Mouse (Mus musculus) hematopoietic stem cell, adult 5-6 weeks (primary cell): ENCODE results near the gene Slc22a20. TPM values are rescaled to one million over a fixed set of nuclear protein-coding genes. Genes with fewer than 3 reads are reported as not detected.

ENCODE experiments used
- ATAC-seq, 2 experiments: fragments of 125-278 bp in 1 of 2; replicated peaks in 1 of 2; 2 replicates each; pipeline ENCODE4 v1.8.0; 2016 to 2017; ENCODE audit warnings: inconsistent platforms in 2 of 2, mild to moderate bottlenecking in 2 of 2, moderate number of reproducible peaks in 2 of 2, low read depth in 1 of 2, moderate TSS enrichment in 1 of 2; ENCODE audit not compliant: low FRiP score in 2 of 2, poor library complexity in 2 of 2, severe bottlenecking in 2 of 2, insufficient read depth in 1 of 2, low TSS enrichment in 1 of 2
- total RNA-seq: library from RNA; stranded (forward); fragments of 172-1452, 232-1000 nt; gene quantifications from 2 replicates; pipeline ENCODE4 v1.2.3, GENCODE M21; 2017

The Slc22a20 gene
- not detected in 2 replicates for total RNA-seq

DNA sequence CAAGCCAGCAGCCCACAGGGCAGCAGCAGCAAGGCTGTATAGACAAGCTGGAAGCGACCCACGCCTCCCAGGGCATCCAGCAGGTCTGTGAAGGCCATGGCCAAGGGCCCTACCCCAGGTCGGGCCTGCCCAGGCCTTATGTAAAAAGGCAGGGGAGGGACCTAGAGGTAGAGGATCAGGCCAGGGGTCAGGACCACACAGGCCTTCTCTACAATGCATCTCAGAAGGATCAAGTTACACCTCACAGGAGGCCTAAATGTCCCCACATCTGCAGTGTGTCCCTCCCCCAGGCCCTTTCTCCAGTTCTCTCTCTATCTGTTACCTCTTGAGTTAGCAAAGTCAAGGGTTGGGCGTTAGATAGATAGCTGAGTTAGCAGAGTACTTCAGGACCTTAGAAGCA lies at the start of gene Slc22a20:
Gene Slc22a20 (minus strand): TSS at position 101 of the 400 bp plus-strand sequence.
- no peak for ATAC-seq

DNA sequence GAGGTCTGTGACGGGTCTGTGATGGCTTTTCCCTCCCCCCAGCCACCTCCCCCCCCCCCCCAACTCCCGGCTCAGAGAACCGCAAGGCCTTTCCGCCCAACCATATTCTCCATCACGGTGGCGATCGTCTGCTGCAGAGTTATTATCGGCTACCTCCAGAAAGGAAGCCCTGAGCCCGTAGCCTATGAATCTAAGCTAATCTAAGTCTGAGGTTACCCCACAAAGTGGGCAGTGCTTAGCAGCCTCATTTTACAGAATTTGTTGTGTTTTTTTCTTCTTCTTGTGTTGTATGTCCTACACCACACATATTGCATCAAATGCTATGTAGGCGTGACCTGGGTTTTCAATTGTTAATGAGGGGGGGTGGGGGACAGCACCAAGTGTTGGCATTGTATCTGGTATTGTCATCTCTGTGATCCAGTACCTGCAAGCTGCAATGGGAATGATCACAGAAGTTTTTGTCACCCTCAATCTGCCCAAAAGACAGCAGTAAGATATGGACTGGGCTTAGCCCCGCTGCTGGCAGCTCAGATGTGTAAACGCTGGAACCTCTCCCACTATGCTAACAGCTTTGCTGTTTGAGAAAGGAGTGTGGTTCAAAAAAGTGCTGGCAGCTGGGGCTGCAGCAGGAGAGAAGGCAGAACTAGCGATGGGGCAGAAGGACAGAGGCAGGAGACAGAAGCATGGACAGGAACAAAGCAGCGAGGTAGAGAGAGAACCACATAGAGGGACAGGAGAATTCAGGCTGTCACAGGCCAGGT lies 44.8 kb upstream of the Slc22a20 start:
- ATAC-seq = no peak

DNA sequence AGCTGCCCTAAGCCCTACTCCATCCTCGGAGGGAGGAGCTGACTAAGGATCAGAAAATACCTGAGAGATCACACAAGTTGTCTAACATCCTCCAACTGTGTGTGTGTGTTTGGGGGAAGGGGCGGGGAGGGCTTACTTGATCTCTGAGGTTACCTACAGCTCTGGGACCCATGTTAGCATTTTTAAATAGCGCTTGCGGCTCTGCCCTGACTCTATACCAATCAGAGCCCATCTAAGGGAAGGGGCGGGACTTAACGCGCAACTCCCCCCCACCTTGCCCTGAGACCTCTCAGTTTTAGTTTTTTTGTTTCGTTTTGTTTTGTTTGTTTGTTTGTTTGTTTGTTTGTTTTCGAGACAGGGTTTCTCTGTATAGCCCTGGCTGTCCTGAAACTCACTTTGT lies 43.5 kb upstream of the Slc22a20 start:
- no peak for ATAC-seq

DNA sequence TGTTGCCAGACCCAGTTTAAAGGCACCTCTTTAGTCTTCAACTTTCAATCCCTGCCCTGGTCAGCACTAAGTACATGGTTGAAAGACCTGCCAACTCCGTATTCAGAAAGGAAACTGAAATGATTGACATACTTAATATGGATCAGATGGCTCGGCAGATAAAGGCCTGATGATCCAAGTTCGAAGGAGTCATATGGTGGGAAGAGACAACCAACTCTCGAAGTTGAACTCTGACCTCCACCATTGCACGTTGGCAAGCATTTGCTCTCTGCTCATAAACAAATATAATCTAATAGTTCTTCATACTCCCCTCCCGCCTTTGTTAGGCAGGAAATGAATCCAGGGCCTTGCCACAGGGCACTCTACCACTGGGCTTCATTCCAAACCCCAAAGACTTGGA lies 43.0 kb upstream of the Slc22a20 start:
- no peak for ATAC-seq

DNA sequence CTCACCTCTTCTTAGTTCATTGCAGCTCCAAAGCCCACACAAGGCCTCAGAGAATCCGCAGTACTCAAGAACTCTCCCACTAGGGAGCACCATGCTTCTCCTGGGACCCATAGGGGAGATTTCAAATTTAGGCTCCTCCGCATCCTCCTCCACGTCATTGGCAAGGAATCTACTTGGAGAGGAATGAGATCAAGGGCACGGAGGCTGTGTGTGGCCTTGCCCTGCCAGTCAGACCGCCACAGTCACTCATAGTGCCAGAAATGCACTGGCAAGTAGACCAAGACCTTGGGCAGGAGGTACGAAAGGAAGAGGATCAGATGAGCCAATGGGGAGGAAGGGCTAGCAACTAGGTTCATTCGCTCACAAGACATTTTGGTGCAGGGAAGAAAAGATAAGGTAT lies 38.0 kb upstream of the Slc22a20 start:
- ATAC-seq = no peak

DNA sequence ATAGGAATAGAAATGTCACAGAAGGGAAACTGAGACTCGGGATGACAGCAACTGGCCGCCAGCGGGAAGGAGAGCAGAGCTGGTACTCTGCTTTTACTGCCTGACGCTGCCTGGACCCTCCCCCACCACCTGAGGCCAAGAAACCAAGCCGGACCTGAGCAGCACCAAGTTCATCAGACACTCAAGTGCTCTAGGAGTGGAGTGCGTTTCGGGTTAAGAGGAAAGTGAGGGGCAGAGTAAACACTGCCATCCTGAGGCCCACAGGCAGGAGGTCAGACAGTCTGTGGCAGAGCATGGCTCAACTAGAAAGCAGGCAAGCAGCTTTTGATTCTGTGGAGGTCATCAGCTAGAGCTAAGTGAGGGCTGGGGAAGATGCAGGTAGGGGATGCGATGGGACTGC lies 37.1 kb upstream of the Slc22a20 start:
- no peak for ATAC-seq

DNA sequence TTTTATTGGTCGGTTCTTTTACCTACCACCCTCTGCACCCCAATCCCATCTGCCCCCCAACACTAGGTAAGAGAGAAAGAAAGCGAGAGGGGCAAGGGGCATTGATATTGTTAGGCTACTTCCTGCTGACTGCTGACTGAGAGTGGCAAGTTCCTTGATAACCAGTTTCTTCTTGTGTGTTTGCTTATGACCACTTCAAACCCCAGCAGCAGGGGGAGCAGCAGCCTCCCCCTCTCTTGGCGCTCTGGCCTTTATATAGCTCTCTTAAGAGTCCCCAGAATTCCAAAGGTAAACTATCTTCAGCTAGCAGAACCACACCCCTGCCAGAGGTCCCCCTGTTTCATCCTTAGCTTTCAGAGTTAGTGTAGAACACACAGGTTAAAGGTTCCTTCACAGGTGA lies 34.3 kb upstream of the Slc22a20 start:
- no peak for ATAC-seq

DNA sequence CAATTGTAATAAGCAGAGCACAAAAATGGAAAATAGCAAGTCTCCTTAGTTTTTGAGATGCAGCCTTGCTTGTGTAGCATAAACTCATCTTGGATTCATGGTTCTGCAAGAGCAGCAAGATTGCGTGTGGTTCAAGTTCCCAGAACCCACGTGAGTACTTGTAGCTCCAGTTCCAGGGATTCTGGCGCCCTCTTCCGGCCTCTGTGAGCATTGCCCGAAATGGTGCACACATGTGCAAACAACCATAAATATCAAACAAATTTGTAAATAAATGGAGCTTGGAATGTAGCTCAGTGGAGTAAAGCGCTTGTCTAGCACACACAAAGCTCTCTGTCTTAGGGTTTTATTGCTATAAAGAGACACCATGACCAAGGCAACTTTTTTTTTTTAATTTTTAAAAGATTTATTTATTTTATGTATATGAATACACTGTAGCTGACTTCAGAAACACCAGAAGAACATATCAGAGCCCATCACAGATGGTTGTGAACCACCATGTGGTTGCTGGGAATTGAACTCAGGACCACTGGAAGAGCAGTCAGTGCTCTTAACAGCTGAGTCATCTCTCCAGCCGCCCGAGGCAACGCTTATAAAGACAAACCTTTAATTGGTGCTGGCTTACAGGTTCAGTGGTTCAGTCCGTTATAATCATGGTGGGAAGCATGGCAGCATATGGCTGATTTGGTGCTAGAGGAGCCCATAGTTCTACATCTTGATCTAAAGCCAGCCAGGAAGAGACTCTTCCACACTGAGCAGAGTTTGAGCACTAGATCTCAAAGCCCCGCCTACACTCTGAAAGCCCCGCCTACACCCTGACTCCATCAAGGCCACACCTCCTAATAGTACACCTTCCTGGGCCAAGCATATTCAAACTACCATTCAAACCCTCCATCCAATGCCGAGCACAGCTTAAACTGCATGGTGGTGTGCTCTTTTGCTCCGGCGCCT lies 32.5 kb upstream of the Slc22a20 start:
- peak; percentile 61 to 65 for ATAC-seq

DNA sequence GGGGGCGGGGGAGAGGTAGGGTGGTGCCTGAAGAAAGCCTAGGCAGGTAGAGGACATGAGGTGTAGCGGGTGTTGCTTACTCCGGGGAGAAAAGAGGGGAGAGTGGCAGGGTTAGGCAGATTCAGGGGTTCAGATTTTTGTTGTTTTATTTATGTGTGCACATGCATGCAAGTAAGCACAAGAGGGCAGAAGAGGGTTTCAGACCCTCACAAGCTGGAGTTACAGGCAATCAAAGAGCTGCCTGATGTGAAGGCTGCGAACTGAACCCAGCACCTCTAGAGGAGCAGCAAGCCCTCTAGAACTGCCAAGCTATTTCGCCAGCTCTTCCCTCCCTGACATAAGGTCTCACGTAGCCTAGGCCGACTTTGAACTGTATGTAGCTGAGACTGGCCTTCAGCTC lies 30.6 kb upstream of the Slc22a20 start:
- no peak for ATAC-seq

DNA sequence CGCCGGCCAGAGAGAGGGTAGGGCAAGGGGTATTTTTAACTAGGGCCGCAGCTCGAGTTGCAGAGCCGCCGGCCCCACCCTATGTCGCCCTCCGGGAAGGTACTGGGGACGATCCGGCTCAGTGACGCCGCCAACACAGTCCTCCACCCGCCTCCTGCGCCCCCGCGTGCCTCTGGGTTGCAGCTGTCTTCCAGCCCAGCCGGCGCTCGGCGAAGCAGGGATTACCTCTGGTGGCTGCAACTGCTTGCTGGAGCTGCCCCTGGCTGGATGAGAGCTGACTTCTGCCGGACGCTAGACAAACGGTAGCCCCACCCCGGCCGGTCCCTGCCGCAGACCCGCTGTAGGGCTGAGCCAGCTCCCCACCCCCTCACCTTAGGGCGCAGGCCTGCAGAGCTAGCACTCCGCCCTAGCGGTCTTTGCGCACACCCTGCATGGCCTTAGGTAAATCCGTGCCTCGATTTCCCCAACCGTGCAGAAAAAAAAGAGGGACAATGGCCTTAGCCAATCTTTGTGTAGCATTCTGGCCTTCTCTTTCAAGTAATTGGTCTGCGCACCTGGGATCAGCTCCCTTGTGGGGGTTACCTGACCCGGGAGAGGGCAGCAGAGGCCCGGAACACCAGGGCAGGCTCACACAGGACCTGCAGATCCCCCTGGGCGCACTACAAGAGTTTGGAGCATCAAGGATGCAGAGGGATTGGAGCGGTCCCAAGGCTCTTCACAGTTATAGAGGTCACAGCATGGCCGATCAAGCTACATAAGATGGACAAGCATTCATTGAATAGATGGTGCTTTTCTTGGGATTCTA lies 29.8 kb upstream of the Slc22a20 start, which contains the start of gene Capn1:
Gene Capn1 (minus strand): TSS at position 387 of the 805 bp plus-strand sequence.
- peak; percentile 43 to 60 for ATAC-seq

DNA sequence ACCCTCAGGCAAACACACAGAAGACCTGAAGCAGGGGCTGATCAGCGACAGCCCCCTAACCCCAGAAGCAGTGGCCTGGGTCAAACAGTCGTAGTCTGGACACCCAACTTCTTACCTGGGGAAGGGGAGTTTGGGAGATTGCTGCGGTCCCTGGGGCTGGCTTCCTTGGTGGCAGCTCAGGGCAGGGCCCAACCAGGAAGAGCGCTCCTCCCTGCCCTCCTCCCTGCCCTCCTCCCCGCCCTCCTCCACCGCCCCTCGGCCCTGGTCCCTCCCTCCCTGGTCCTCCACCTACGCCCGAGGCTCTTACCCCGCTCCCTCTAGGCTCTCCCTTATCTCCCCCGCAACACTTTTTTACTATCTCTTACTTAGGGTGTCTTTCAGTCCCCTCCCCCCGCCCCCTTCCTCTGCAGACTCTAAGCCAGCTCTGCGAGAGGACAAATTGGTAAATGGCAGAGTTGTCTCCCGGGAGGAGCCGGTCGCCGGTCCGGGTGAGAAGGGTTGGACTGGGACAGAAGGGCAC lies 29.1 kb upstream of the Slc22a20 start:
- peak; percentile 33 to 40; a peak in 2 of 4 replicates for ATAC-seq

DNA sequence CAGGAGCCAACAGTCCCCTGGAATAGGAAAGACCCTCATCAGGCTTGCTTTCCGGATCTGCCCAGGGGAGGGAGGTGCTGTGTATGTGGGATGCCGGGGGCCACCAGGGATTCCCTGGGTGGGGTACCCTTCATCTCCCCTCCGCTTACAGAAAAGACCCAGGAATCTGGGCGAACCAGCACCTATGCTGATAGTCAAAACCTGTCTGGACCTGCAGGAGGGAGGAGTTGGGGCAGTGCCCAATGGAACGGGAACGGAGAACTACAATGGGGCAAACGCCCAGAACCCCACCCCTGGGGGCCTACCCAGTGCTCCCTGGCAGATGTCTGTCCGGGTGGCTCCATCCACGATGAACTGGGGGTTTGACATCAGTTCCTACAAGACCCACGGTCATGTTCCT lies 27.7 kb upstream of the Slc22a20 start:
- no peak for ATAC-seq

DNA sequence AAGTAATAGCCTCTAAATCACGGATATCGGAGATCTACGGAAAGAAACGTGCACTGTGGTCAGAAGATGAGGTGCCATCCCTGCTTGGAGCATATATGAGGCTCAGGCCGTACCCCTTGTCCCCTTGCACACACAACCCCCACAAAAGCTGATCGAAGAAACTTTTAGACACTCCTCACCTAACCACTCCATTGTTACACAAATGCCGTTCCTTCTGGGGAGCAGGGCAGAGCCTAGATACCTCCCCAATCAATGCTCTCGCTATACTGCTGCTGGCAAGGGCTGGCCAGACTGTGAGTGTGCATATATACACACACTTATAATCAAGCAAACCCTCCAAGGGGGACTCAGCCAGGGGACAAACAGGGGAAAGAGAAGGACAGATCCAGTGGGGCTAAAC lies 23.2 kb upstream of the Slc22a20 start:
- ATAC-seq = no peak

DNA sequence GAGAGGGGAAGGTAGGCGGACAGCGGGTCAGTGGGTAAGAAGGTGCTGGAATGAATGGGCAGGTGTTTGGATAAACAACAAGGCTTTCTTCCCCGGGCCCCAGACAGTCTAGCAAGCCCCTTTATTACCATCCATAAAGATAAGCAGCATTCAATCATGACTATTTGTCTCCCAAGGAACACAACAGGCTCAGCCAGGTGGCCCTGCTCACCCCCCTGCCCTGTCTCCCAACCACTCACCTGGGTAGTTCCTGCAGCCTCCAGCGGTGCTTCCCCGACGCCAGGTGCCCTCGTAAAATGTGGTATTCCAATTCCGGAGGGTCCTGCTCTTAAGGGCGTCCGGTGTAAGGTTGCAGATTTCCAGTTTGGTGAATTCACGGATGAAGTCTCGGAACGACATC lies 21.1 kb upstream of the Slc22a20 start:
- no peak for ATAC-seq

DNA sequence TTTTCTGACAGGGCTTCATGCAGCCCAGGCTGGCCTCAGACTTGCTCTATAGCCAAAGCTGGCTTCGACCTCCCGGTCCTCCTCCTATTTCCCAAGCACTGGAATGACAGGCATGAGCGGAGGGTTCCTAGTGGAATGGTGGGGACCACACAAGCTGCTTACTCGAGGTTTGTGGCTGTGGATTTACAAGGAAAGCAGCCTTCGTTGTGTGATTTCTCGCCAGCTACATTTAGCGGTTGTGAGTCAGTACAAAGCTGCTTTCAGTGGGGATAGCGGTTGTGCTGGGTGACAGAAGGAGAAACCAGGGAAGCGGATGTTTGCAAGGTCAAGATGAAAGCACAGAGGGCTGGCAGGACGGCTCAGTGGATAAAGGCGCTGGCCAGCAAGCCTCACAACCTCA lies 19.6 kb upstream of the Slc22a20 start:
- ATAC-seq = no peak

DNA sequence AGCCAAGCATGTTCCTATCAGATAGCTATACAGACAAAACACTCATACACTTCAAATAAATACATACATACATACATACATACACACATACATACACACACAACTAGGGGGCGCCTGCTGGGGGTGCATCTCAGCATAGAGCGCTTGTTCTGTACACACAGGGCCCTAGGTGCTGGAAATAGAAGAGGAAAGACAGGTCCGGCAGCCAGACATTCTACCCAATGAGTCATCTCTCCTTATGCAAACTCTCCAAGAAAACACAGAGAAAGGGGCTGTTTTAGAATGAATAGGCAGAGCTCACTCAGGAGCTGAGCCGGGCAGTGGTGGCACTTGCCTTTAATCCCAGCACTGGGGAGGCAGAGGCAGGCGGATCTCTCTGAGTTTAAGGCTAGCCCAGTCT lies 14.0 kb upstream of the Slc22a20 start:
- no peak for ATAC-seq

DNA sequence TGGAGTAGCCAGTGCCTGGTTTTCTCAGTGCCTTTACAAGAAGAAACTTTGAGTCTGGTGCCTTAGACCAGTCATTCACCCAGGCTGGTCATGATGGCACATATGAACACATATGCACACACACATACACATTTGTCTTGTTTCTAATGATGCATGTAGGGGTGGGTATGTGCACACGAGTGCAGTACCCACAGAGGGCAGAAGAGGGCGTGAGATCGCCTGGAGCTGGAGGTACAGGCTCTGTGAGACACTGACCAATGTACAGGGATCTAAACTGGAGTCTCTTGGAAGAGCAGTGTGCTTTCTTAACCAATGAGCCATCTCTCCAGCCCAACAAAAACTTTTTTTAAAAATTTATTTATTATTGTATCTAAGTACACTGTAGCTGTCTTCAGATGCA lies 12.2 kb upstream of the Slc22a20 start:
- no peak for ATAC-seq
